Mouse (Mus musculus) neural tube, embryonic 13.5 days (tissue): ENCODE results near the gene Klk1b5. TPM values are rescaled to one million over a fixed set of nuclear protein-coding genes. Genes with fewer than 3 reads are reported as not detected.
"Not testable (repeated sequence)": the region's sequence is repeated elsewhere in the genome, so short reads cannot be mapped to it uniquely, and the experiment has no call there.

ENCODE experiments used
- ATAC-seq: fragments of 200-750 bp; cut with Nextera tagmentation; 2 replicates; pipeline ENCODE4 v1.8.0; 2017; ENCODE audit warnings: low read depth, mild to moderate bottlenecking, moderate TSS enrichment, moderate library complexity
- H3K27ac ChIP-seq: fragments of 300-500 bp; sonication (generic); replicated peaks from 2 replicates; pipeline ENCODE4 v1.5.1; 2015; ENCODE audit warnings: moderate library complexity, mild to moderate bottlenecking, inconsistent platforms
- H3K27me3 ChIP-seq: fragments of 300-500 bp; sonication (generic); 2 replicates; pipeline ENCODE4 v1.6.1; 2015; ENCODE audit warnings: mild to moderate bottlenecking, inconsistent platforms
- H3K36me3 ChIP-seq: fragments of 300-500 bp; sonication (generic); 2 replicates; pipeline ENCODE4 v1.6.1; 2015; ENCODE audit warnings: mild to moderate bottlenecking, inconsistent platforms
- H3K4me1 ChIP-seq: fragments of 300-500 bp; sonication (generic); replicated peaks from 2 replicates; pipeline ENCODE4 v1.6.1; 2015; ENCODE audit warnings: inconsistent platforms
- H3K4me2 ChIP-seq: fragments of 300-500 bp; sonication (generic); 2 replicates; pipeline ENCODE4 v1.6.1; 2015; ENCODE audit warnings: inconsistent platforms, mild to moderate bottlenecking, moderate library complexity
- H3K4me3 ChIP-seq: fragments of 300-500 bp; sonication (generic); 2 replicates; pipeline ENCODE4 v1.5.1; 2015; ENCODE audit warnings: mild to moderate bottlenecking, inconsistent platforms
- H3K9ac ChIP-seq: fragments of 300-500 bp; sonication (generic); 2 replicates; pipeline ENCODE4 v1.6.1; 2015; ENCODE audit warnings: moderate library complexity, mild to moderate bottlenecking, inconsistent platforms
- H3K9me3 ChIP-seq: fragments of 300-500 bp; sonication (generic); 2 replicates; pipeline ENCODE4 v1.6.1; 2016; ENCODE audit warnings: inconsistent platforms
- WGBS: fragments of 180-500 bp; shearing (Covaris S2); methylation state at CpG from one replicate; pipeline ENCODE4 v1.1.7; 2015; 5-methylcytosine and 5-hydroxymethylcytosine counted together
- polyA plus RNA-seq: library from polyadenylated mRNA; unstranded; fragments of >200 nt; fragmentation: Nextera tagmentation; extraction: Ambion mirVana; gene quantifications from 2 replicates; pipeline ENCODE4 v1.2.1, GENCODE M21; 2015

Gene Klk1b5
- not detected in 2 replicates for polyA plus RNA-seq

DNA sequence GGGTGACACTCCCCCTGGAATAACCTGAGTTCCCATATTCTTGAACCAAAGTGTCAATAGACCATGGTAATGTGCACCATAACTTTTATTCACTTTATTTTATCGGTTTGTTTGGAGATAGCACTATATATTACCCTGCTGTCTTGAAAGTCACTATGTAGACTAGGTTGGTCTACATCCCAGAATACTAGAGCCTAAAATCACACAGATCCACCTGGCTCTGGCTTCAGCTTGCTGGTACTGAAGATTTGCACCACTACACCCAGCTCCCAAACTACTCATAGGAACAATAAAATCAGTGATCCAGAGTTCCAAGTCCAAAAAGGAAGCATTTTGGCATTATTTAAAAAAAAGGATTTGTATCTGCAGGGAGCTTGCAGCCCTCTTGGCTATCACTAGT, at the start of gene Klk1b5:
Klk1b5 (plus strand) TSS at position 301 of the 400 bp plus-strand sequence.
- H3K9ac ChIP-seq: no peak within 1 kb of the TSS
- H3K4me2 ChIP-seq: no peak within 1 kb of the TSS
- no peak within 1 kb of the TSS for H3K27ac ChIP-seq
- H3K9me3 ChIP-seq: no peaks in the 10 kb centered on the region
- H3K36me3 ChIP-seq: no peaks in the 10 kb centered on the region
- H3K4me3 ChIP-seq: no peak within 1 kb of the TSS
- no peaks in the 10 kb centered on the region for H3K4me1 ChIP-seq
- H3K27me3 ChIP-seq: no peaks in the 10 kb centered on the region
- 73% methylated on average over 1 of the region's 1 CpGs for WGBS
- ATAC-seq: no peak

DNA sequence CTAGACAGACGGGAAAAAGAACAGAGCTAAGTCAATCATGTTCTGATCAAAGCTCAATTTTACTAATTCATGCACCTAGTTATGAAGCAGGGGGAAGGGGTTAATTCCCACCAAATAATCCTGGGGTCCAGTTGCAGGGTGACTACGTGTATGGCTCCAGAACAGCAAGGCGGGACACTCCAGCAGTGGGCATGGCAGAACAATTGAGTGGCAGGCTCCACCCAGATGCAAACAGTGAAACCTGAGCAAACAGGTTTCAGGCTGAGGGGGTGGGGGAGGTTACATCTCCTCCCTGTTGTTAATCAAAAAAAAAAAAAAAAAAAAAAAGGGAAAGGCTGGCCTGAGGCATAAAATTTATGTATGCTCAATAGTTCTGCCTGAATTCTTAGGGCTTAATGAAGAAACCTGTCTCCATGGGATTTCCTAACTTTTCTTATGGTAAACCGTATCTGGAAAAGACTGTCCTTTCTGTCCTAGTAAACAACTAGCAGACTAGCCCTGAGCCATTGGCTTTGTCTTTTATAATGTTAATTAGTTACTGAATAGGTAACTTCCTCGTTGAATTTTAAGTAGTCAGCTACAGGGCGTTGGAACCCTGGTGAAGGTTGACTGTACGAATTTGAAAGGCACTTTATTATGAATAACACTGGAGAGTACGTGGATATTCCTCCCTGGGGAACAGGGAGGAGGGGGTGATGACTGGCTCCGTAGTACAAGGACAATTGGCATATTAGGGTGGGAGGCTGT, 36.3 kb upstream of the Klk1b5 start:
- WGBS: 55% methylated on average over 9 of the region's 9 CpGs
- H3K27me3 ChIP-seq: no peaks in the 10 kb centered on the region
- no peaks in the 10 kb centered on the region for H3K9me3 ChIP-seq
- no peak overlapping the region for H3K27ac ChIP-seq
- no peak for ATAC-seq
- H3K9ac ChIP-seq: no peak overlapping the region
- no peak overlapping the region for H3K4me3 ChIP-seq
- no peaks in the 10 kb centered on the region for H3K4me1 ChIP-seq
- no peak overlapping the region for H3K4me2 ChIP-seq
- H3K36me3 ChIP-seq: no peaks in the 10 kb centered on the region

DNA sequence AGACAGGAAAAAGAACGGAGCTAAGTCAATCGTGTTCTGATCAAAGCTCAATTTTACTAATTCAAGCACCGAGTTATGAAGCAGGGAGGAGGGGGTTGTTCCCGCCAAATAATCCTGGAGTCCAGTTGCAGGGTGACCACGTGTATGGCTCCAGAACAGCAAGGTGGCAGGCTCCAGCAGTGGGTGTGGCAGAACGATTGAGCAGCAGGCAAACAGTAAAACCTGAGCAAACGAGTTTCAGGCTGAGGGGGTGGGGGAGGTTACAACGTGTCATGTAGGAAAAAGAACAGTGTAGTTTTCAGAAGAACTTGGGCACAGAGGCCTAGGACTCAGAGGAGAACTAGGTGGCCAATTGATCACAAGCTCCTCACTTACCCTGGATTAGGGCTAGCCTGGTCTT, 29.2 kb upstream of the Klk1b5 start:
- 65% methylated on average over 8 of the region's 8 CpGs for WGBS
- not testable (repeated sequence) for H3K4me1 ChIP-seq, H3K9me3 ChIP-seq

DNA sequence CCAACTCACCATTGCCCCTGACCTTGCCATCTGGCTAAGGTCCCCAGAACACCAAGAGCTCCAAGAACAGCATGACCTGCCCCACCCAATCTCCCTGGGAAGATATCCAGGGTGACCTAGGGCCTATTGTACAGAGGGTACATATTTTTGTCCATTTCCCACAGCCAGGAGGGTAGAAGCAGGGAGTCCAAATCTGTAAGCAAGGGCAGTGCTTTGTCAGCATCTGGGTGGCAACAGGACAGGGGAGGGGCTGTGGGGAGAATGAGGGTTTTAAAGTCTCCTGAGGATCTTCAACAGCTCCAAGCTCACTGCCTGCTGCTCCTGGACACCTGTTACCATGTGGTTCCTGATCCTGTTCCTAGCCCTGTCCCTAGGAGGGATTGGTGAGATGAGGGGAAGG, 27.8 kb upstream of the Klk1b5 start, which contains the start of gene Klk1b24:
Klk1b24 (plus strand) TSS at position 301 of the 400 bp plus-strand sequence.
- not testable (repeated sequence) for H3K4me2 ChIP-seq, H3K27ac ChIP-seq, H3K9ac ChIP-seq, H3K27me3 ChIP-seq, H3K36me3 ChIP-seq, ATAC-seq, H3K4me3 ChIP-seq, H3K4me1 ChIP-seq, H3K9me3 ChIP-seq

More for the DNA sequence above, 29.2 kb upstream of the Klk1b5 start:
- not testable (repeated sequence) for H3K27me3 ChIP-seq, H3K4me3 ChIP-seq, H3K27ac ChIP-seq, H3K9ac ChIP-seq, H3K4me2 ChIP-seq, ATAC-seq, H3K36me3 ChIP-seq

DNA sequence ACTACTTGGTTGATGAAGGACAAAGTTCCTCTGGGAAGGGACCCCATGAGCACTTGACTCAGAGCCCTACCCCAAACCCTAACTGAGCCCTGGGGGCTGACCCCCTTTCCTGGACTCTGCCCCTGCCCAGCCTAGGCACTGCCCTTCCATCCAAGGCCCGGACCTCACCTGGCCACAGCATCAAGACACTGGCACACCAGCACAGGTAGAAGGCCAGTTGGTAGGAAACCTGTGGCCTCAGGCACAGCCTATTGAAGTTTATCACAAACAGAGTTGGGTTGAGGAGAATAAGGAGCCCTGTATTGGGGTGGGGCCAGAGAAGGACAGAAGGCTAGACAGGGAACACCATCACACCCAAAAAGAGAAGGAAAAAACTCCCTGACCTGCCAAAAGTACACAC, 22.3 kb upstream of the Klk1b5 start:
- not testable (repeated sequence) for H3K4me2 ChIP-seq, H3K9ac ChIP-seq, H3K4me3 ChIP-seq, H3K27ac ChIP-seq, H3K36me3 ChIP-seq, ATAC-seq, H3K4me1 ChIP-seq, H3K27me3 ChIP-seq, H3K9me3 ChIP-seq
- 93% methylated on average over 1 of the region's 1 CpGs for WGBS

- H3K27me3 ChIP-seq: no peaks in the 10 kb centered on the region
- H3K4me1 ChIP-seq: no peaks in the 10 kb centered on the region
- no peak within 1 kb of the TSS for H3K9ac ChIP-seq
- H3K4me3 ChIP-seq: no peak within 1 kb of the TSS
- no peak within 1 kb of the TSS for H3K4me2 ChIP-seq
- H3K36me3 ChIP-seq: no peaks in the 10 kb centered on the region
- ATAC-seq: no peak
- WGBS: 75% methylated on average over 3 of the region's 3 CpGs
- H3K9me3 ChIP-seq: no peaks in the 10 kb centered on the region
- no peak within 1 kb of the TSS for H3K27ac ChIP-seq
Measured at GRCm38 (mm10) chr7:44197891-44198290, 17.9 kb upstream of the Klk1b5 start, which contains the start of gene Klk1b3. Gene Klk1b3 (plus strand): TSS chr7:44198191.

GRCm38 (mm10) chr7:44207135-44207534, 8.6 kb upstream of the Klk1b5 start, which contains the start of gene Klk1b4:
Gene Klk1b4 (plus strand): TSS chr7:44207435.
- not testable (repeated sequence) for H3K36me3 ChIP-seq, H3K4me3 ChIP-seq, H3K9me3 ChIP-seq, H3K9ac ChIP-seq, H3K27me3 ChIP-seq, ATAC-seq, H3K4me2 ChIP-seq, H3K4me1 ChIP-seq, H3K27ac ChIP-seq
- WGBS: 49% methylated on average over 3 of the region's 3 CpGs

- H3K4me2 ChIP-seq: no peak overlapping the region
- no peak for ATAC-seq
- no peak overlapping the region for H3K27ac ChIP-seq
- H3K27me3 ChIP-seq: no peaks in the 10 kb centered on the region
- no peak overlapping the region for H3K4me3 ChIP-seq
- H3K9me3 ChIP-seq: no peaks in the 10 kb centered on the region
- H3K9ac ChIP-seq: no peak overlapping the region
- H3K4me1 ChIP-seq: no peaks in the 10 kb centered on the region
- no peaks in the 10 kb centered on the region for H3K36me3 ChIP-seq
- 89% methylated on average over 3 of the region's 3 CpGs for WGBS
Measured at GRCm38 (mm10) chr7:44208307-44208706, 7.4 kb upstream of the Klk1b5 start.

- not testable (repeated sequence) for H3K9me3 ChIP-seq, H3K9ac ChIP-seq, H3K4me3 ChIP-seq, H3K4me2 ChIP-seq, H3K36me3 ChIP-seq, H3K4me1 ChIP-seq, ATAC-seq, H3K27ac ChIP-seq, H3K27me3 ChIP-seq
- WGBS: 77% methylated on average over 10 of the region's 10 CpGs
Measured at GRCm38 (mm10) chr7:44221601-44222000, 5.9 kb downstream of the Klk1b5 start.

GRCm38 (mm10) chr7:44222335-44222734, 6.6 kb downstream of the Klk1b5 start:
- not testable (repeated sequence) for H3K4me1 ChIP-seq, H3K4me3 ChIP-seq, ATAC-seq, H3K36me3 ChIP-seq, H3K9me3 ChIP-seq, H3K27me3 ChIP-seq, H3K27ac ChIP-seq, H3K9ac ChIP-seq, H3K4me2 ChIP-seq
- WGBS: 79% methylated on average over 6 of the region's 6 CpGs

DNA sequence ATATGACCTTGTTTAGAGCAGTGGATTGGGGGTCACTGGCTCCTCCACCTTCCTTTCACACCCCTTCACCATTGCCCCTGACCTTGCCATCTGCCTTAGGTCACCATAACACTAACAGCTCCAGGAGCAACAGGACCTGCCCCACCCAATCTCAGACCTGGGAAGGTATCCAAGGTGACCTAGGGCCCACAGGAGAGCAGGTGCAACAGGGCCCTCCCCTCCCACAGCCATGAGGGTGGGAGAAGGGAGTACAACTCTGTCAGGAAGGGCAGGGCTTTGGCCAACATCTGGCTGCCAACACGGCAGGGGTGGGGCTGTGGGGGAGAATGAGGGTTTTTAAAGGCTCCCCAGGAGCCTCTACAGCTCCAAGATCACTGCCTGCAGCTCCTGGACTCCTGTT, 9.3 kb downstream of the Klk1b5 start, which contains the start of gene Klk1:
Klk1 (plus strand) TSS at position 285 of the 400 bp plus-strand sequence.
- no peak for ATAC-seq
- no peak within 1 kb of the TSS for H3K9ac ChIP-seq
- no peaks in the 10 kb centered on the region for H3K27me3 ChIP-seq
- no peak within 1 kb of the TSS for H3K27ac ChIP-seq
- H3K4me1 ChIP-seq: no peaks in the 10 kb centered on the region
- no peak within 1 kb of the TSS for H3K4me2 ChIP-seq
- no peaks in the 10 kb centered on the region for H3K36me3 ChIP-seq
- 73% methylated on average over 1 of the region's 1 CpGs for WGBS
- no peak within 1 kb of the TSS for H3K4me3 ChIP-seq
- H3K9me3 ChIP-seq: no peaks in the 10 kb centered on the region

DNA sequence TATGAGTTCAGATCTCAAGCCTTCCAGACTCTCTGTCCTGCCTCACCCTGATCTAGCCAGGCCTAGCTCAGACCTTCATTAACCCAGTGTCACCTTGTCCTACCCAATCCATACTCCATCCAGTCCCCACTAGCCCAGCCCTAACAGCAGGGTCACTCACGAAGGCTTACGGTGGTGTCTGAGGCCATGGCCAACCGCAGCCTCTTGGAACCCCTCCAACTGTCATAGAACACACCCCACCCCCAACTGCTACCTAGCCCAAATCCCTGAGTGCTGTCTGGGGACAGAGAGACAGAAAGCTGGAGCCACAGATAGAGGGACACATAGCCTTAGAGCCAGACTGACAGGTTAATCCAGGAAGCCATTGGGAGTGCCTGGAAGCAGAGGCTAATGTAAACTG, 20.2 kb downstream of the Klk1b5 start, which contains the start of gene Gm36864:
Gm36864 (plus strand) TSS at position 269 of the 400 bp plus-strand sequence.
- ATAC-seq: no peak
- H3K4me1 ChIP-seq: no peaks in the 10 kb centered on the region
- no peaks in the 10 kb centered on the region for H3K36me3 ChIP-seq
- no peak within 1 kb of the TSS for H3K4me3 ChIP-seq
- H3K27ac ChIP-seq: no peak within 1 kb of the TSS
- H3K4me2 ChIP-seq: no peak within 1 kb of the TSS
- 82% methylated on average over 3 of the region's 3 CpGs for WGBS
- H3K27me3 ChIP-seq: no peaks in the 10 kb centered on the region
- no peaks in the 10 kb centered on the region for H3K9me3 ChIP-seq
- no peak within 1 kb of the TSS for H3K9ac ChIP-seq

DNA sequence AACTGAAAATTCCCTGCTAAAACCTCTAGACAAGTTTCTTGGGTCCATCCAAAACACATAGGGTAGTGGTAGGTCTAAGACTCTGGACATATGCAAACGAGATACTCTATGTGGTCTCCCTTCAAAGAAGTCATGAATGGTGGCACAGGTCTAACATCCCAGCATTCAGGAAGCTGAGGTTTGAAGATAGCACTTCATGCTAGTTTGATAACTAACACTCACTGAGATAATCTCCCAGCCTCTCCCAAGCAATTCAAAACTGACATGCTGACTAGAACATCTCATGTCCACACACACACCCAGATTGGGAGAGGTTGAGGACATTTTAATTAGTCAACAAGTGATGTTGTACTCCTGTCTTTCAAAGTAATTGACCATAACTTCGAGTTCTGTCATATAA, 24.2 kb downstream of the Klk1b5 start:
- ATAC-seq: no peak
- 70% methylated on average over 2 of the region's 2 CpGs for whole genome bisulfite sequencing
- Histone ChIP-seq H3K4me3 (no peak overlapping the region), H3K36me3 (no peaks in the 10 kb centered on the region), H3K27ac (no peak overlapping the region), H3K9me3 (no peaks in the 10 kb centered on the region), H3K27me3 (no peaks in the 10 kb centered on the region), H3K4me2 (no peak overlapping the region), H3K4me1 (no peaks in the 10 kb centered on the region), H3K9ac (no peak overlapping the region)
